Mouse (Mus musculus): Measurements from ENCODE around the gene Gm49358. TPM values are rescaled to one million over a fixed set of nuclear protein-coding genes. Genes with fewer than 3 reads are reported as not detected.
A peak's percentile ranks its signal among the peaks of the same experiment; 100 is the strongest.

Gm49358 gene
- total RNA-seq, 1 experiment from 2014 or later: not detected

DNA sequence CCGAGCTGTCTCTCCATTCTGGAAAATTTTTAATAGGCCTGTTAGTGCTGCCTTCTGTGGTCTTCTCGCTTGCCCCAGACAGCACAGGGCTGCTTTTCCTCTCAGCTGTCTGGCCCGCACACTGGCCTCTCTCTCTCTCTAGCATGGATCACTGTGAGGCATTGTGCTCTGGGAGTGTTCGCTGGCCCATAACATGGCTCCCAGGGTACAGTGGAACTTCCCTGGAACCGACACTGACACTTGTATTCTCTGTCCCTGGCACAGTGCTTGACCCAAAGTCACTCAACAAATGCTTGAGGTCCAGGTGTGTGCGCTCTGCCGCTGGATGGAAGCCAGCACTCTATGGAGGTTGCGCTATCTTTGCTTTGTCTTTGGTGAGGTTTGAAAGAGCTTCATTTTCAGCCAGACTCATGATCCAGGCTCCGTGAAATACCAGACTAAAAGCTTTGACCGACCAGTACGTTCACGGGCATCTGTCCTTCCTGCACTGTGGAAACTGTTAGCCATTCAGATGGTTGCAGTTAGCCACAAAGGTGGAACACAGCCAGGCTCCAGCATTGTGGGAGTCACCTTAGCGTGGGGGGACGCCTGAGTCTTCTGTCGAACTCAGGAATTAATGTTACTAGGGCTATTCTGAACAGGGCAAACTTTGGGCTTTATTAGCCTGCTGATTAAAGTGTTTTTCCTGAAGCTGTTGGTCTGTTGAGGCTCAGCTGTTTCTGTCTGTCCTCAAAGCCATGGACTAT lies 44.4 kb downstream of the Gm49358 start:
- ATAC-seq (replicated peaks; ENCODE audit: low read depth, poor library complexity, severe bottlenecking): no peak

DNA sequence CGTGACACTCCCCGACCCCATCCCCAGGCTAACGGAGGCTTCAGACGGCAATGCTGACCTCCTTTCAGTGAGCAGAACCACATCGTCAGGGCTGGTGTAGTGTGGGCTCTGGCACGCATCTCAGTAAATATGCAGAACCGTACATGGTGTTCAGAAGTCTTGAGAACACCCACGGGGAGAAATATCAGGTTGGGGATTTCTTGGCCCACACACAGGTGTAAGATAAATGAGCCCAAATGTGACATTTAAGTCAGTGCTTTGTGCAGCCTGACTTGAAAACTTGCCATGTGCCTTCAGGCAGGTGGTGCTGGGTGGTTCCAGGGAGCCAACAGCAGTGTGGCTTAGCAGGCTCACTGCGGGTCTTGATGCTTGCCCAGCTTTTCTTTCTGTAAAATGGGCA lies 46.2 kb downstream of the Gm49358 start:
- ATAC-seq (replicated peaks; ENCODE audit: low read depth, poor library complexity, severe bottlenecking): no peak

DNA sequence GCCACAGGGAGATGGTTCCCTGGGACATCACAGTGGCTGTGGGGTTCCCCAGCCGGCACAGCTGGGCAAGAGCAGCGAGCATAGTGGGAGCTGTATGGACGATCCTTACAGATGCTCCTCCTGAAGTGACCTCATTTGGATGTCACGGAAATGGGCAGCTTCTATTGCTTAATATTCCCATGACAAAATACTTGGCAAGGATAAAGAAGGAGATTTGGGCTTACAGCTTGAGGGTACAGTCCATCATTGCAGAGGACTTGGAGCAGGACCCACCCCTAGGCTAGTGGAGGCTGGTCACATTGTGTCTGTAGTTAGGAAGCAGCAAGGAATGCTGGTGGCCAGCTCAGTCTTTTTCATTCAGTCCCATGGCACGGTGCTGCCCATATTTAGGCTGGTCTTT lies 46.8 kb downstream of the Gm49358 start:
- ATAC-seq (replicated peaks; ENCODE audit: low read depth, poor library complexity, severe bottlenecking): no peak

GRCm38 (mm10) chr10:86814292-86815131 lies 50.7 kb downstream of the Gm49358 start:
- ATAC-seq (replicated peaks; ENCODE audit: low read depth, poor library complexity, severe bottlenecking): no peak

DNA sequence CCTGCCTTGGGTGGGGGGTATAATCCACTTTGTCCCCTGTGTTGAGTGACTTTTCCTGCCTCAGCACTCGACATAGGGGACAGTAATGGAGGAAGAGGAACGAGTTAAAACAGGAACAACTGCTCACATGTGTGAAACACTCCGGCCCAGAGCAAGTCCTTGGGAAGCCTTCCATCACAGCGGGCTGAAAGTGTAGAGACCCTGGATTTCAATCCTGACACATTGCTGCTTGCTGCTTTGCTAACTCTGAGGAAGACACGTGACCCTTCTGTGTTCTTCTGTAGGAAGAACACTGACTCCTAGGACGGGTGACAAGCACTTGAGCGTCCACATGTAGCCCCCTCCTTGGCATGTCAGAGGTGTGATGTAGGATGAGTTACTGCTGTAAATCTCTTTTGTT lies 51.4 kb downstream of the Gm49358 start:
- ATAC-seq (replicated peaks; ENCODE audit: low read depth, poor library complexity, severe bottlenecking): no peak

DNA sequence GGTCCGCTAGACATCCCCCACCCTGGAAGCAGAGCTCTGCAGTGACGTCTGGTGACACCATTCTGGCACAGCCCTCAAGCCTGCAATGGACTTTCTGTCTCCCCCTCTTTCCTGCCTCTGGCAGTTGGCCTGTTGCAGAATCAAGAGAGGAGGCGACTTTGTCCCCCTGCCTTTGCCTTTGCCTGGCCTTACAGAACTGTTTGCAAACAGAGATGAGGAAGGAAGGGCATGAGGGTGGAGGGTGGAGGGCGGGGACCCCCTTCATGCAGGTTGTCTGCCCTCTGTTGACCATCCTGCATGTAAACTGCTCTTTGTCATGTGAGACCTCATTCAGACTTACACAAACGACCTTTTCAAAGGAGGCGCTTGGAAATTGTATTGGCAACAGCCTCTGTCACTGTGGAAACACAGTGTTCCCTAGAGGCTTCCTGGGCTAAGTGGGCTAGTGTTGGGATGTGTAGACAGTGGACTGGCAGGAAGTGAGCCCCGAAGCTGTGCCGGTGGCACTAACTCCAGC lies 55.9 kb downstream of the Gm49358 start:
- peak; percentile 23; the same call in 1 of the 2 replicates for ATAC-seq (replicated peaks; ENCODE audit: low read depth, poor library complexity, severe bottlenecking)

GRCm38 (mm10) chr10:86821014-86821413 lies 57.2 kb downstream of the Gm49358 start:
- ATAC-seq (replicated peaks; ENCODE audit: low read depth, poor library complexity, severe bottlenecking): no peak

DNA sequence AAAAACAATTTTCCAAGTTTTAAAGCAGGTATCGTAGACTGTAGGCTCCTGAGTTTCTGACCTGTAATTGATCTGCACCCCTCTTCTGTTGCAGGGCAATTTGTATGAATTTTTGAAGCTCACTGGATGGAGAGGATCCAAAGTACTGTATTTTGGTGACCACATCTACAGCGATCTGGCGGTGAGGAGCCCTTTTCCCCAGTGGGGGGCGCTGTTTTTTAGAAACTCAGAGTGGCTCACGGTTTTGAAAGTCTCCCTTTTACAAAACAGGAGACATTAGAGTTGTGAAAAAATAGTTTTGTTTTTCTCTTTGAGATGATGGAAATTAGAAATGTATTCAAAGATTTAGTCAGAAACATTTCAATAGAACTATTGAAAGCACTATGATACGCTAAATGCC lies 60.3 kb downstream of the Gm49358 start:
- ATAC-seq (replicated peaks; ENCODE audit: low read depth, poor library complexity, severe bottlenecking): no peak

DNA sequence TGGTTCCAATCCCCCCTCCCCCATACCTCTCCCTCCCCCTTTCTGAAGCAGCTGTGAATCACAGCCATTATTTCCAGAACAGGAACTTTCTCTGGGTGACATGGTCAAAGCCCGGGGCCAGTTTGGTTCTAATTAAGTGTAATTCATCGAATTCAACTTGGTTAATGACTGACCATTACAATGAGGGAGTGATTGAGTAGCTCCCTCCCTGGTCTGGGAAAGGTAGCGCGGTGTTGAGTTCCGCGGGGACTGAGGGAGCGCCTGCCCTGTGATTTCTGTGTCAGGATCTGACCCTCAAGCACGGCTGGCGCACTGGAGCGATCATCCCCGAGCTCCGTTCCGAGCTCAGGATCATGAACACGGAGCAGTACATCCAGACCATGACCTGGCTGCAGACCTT lies 61.1 kb downstream of the Gm49358 start:
- ATAC-seq (replicated peaks; ENCODE audit: low read depth, poor library complexity, severe bottlenecking): no peak

DNA sequence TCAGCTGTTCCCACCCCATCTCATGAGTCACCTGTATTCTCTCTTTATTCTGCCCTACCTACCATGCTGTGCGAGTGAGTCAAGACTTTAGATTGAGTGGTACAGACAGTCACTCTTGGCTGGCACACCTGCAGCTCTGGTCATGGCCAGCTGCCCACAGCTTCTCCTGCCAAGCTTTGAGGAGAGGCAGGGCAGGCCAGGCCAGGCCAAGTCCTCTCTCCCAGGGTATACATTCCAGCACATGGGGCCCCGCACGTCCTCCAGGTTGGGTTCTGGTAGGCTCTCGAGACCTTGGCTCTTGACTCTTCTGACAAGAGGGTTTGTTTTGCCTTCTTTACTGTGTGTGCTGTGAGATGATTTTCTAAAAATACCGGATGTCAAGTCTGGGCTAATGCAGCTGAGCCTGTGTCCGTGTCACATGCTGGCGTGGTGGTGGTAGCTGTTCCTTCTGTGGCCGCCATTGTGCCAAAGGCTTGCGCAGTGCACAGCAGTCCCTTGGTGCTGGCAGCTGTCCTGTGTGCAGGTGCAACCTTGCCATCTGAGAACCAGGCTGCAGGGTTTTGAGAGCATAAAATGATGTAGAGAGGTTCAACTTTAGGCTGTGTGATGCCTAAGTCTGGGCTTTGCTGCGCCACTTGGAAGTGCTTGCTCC lies 62.2 kb downstream of the Gm49358 start:
- no peak for ATAC-seq (replicated peaks; ENCODE audit: low read depth, poor library complexity, severe bottlenecking)

GRCm38 (mm10) chr10:86826929-86827328 lies 63.2 kb downstream of the Gm49358 start:
- ATAC-seq (replicated peaks; ENCODE audit: low read depth, poor library complexity, severe bottlenecking): peak; percentile 68

DNA sequence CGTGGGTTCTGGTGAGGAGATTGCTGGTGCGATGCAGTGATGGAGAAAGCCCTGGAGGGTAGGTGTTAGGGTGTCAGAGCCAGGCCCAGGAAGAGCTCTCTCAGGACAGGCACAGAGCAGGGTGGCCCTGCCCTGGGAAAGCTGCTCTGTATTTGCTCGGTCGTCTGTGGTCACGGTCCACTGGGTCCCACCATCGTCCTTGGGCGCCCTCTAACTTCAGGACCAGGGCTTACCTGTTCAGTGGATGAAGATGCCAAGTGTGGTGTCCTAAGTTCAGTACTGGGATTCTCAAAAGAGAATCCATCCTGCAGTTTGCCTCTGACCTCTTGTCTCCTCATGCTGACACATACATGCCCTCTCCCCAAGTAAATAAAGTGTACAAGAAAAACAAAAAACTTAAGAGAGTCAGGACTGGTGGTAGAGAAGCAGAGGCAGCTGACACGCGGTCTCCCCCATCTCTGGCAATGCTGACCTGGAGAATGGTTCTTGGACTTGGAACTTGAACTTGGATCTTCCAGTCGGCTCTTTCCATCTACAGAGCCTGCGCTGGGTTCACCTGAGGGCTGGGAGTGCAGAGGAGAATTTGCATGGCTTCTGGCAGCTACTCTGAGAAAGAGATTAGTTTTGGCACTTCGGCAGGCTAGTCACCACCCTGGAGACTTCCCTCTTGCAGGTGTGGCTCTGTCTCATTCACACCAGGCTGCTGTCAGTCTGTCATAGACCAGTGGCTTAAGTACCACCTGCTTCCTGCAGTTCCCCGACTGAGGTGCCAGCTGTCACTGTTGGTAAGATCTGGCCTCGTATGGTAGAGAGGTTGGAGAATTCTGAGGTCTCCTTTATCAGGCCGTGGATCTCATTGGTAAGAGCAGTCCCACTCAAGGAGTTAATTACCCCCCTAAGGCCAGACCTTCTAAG lies 64.7 kb downstream of the Gm49358 start:
- ATAC-seq (replicated peaks; ENCODE audit: low read depth, poor library complexity, severe bottlenecking): no peak

GRCm38 (mm10) chr10:86829515-86829914 lies 65.7 kb downstream of the Gm49358 start:
- ATAC-seq (replicated peaks; ENCODE audit: low read depth, poor library complexity, severe bottlenecking): no peak

GRCm38 (mm10) chr10:86836784-86837183 lies 73.0 kb downstream of the Gm49358 start:
- ATAC-seq (replicated peaks; ENCODE audit: low read depth, poor library complexity, severe bottlenecking): no peak

DNA sequence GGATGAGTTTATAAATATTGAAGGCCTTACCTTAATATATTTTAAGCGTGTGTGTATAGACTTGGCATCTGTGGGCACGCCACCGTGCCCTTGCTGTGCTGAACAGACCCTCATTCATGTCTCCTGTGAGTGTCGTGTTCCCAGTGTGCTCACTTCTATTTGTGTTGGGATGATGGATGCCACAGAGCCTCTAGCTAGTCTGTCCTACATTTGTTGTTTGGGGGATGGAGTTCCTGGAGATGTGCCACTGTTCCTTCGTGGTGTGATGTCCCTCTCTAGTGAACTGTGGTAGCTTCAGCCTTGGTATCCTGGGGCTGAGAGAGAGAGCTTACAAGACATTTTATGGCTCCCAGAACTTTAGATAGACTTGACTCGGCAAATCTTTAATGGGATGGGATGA lies 75.1 kb downstream of the Gm49358 start:
- no peak for ATAC-seq (replicated peaks; ENCODE audit: low read depth, poor library complexity, severe bottlenecking)

GRCm38 (mm10) chr10:86842659-86843058 lies 78.9 kb downstream of the Gm49358 start:
- no peak for ATAC-seq (replicated peaks; ENCODE audit: low read depth, poor library complexity, severe bottlenecking)

- no peak for ATAC-seq (replicated peaks; ENCODE audit: low read depth, poor library complexity, severe bottlenecking)
These were observed 83.2 kb downstream of the Gm49358 start for GRCm38 (mm10) chr10:86846926-86847467.

DNA sequence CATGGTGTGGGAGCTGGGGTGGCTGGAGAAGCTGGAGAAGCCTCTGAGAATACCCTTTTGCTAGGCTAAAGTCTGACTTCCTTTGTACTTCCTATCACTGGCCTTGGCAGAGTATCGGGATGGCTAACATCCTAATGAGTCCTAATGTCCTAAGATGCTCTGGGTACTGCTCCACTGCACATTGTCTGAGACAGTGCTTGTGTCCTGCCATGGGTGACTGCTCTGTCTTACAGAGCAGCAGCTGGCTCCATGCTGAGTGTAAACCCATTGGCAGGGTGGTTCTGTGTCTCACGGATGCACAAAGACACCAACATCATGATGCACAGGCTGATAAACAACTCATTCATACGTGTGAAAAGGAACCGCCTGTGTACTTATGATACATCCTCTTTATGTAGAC lies 85.3 kb downstream of the Gm49358 start:
- ATAC-seq (replicated peaks; ENCODE audit: low read depth, poor library complexity, severe bottlenecking): no peak

GRCm38 (mm10) chr10:86849508-86849907 lies 85.7 kb downstream of the Gm49358 start:
- ATAC-seq (replicated peaks; ENCODE audit: low read depth, poor library complexity, severe bottlenecking): no peak
